Mouse (Mus musculus) liver, embryonic 14.5 days (tissue): ENCODE measurements at regions not wholly inside any gene's neighbourhood (a gene's known extent, or its start where the extent isn't known, plus 50 kb on each side); places are given as distances from the start of the nearest gene placed in this dataset.

ENCODE experiments used
- ATAC-seq: fragments of 200-750 bp; cut with Nextera tagmentation; 2 replicates; pipeline ENCODE4 v1.8.0; 2017; ENCODE audit warnings: moderate number of reproducible peaks, mild to moderate bottlenecking, moderate library complexity; ENCODE audit not compliant: insufficient read depth
- DNase-seq, 3 experiments: peaks; one replicate each; pipeline ENCODE4 v3.0.0-alpha.2; 2012 to 2013; ENCODE audit warnings: low read depth in 3 of 3, low spot score in 3 of 3
- H3K27ac ChIP-seq: fragments of 300-500 bp; sonication (generic); 2 replicates; pipeline ENCODE4 v1.5.1; 2014; ENCODE audit warnings: moderate library complexity, mild to moderate bottlenecking, control low read depth, inconsistent platforms
- H3K27me3 ChIP-seq: fragments of 300-500 bp; sonication (generic); 2 replicates; pipeline ENCODE4 v1.6.1; 2014; ENCODE audit warnings: mild to moderate bottlenecking, low read length, moderate library complexity; ENCODE audit not compliant: control insufficient read depth, insufficient read depth
- H3K36me3 ChIP-seq: fragments of 300-500 bp; sonication (generic); replicated peaks from 2 replicates; pipeline ENCODE4 v1.6.1; 2014; ENCODE audit warnings: low read depth; ENCODE audit not compliant: control insufficient read depth, insufficient read depth
- H3K4me1 ChIP-seq, 2 experiments: fragments of 200-500 bp in 1 of 2; fragments of 300-500 bp in 1 of 2; sonication (generic) in 1 of 2; replicated peaks; 2 replicates each; pipeline ENCODE4 v1.6.1; 2012 to 2014; ENCODE audit warnings: antibody characterized with exemption in 1 of 2, inconsistent platforms in 1 of 2, low read length in 1 of 2; ENCODE audit not compliant: control insufficient read depth in 2 of 2, insufficient read depth in 2 of 2
- H3K4me2 ChIP-seq: fragments of 300-500 bp; sonication (generic); 2 replicates; pipeline ENCODE4 v1.6.1; 2014; ENCODE audit warnings: low read depth, mild to moderate bottlenecking, control low read depth, moderate library complexity
- H3K4me3 ChIP-seq, 2 experiments: fragments of 200-500 bp in 1 of 2; fragments of 300-500 bp in 1 of 2; sonication (generic) in 1 of 2; 2 replicates each; pipeline ENCODE4 v1.5.1; 2012 to 2014; ENCODE audit warnings: low read depth in 2 of 2, low read length in 2 of 2, mild to moderate bottlenecking in 2 of 2, control low read depth in 1 of 2, inconsistent platforms in 1 of 2, moderate library complexity in 1 of 2; ENCODE audit not compliant: insufficient read depth in 1 of 2
- H3K9ac ChIP-seq: fragments of 300-500 bp; sonication (generic); replicated peaks from 2 replicates; pipeline ENCODE4 v1.6.1; 2014; ENCODE audit warnings: mild to moderate bottlenecking, control low read depth, moderate library complexity
- H3K9me3 ChIP-seq: fragments of 300-500 bp; sonication (generic); 2 replicates; pipeline ENCODE4 v1.6.1; 2016; ENCODE audit warnings: low read length, mixed read lengths; ENCODE audit not compliant: control insufficient read depth
- CTCF ChIP-seq: IDR thresholded peaks from 2 replicates; pipeline ENCODE4 v1.5.1; 2016; ENCODE audit warnings: antibody characterized with exemption, low read depth, control low read depth
- EP300 ChIP-seq: IDR thresholded peaks from 2 replicates; pipeline ENCODE4 v1.6.1; 2016; ENCODE audit warnings: antibody characterized with exemption, low read depth
- WGBS: fragments of 180-500 bp; shearing (Covaris S2); extraction: QIAGEN DNeasy Blood & Tissue Kit; methylation state at CpG from one replicate; pipeline ENCODE4 v1.1.7; 2014; ENCODE audit not compliant: insufficient replicate concordance; 5-methylcytosine and 5-hydroxymethylcytosine counted together

DNA sequence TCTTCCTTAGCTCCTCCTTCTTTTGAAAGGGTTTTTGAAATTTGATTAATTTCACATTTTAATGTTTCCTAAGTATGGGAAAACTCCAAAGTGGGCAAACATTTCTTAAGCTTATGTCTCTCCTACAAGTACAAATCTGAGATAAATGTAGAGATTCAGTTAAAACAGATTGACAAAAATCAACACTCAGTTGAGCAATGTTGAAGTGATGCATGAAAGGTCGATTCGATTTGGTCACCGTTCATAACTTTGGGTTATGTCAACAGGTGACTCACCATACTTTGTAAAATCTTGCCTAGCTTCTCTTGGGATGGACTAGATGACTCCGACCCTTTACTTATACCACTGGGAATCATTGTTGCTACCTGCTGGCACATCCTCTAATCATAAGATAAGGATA, 157.7 kb upstream of the Nr2f2 start:
- Histone ChIP-seq H3K4me1 (no peaks in the 10 kb centered on the region), H3K4me2 (no peak overlapping the region), H3K27ac (no peak overlapping the region), H3K4me3 (no peak overlapping the region), H3K27me3 (no peaks in the 10 kb centered on the region), H3K9ac (no peak overlapping the region), H3K9me3 (no peaks in the 10 kb centered on the region), H3K36me3 (no peaks in the 10 kb centered on the region)
- TF ChIP-seq CTCF = no peak
- no peak for TF ChIP-seq EP300
- ATAC-seq (no peak), DNase-seq (no peak)
- WGBS = 72% methylated on average over 4 of the region's 4 CpGs

DNA sequence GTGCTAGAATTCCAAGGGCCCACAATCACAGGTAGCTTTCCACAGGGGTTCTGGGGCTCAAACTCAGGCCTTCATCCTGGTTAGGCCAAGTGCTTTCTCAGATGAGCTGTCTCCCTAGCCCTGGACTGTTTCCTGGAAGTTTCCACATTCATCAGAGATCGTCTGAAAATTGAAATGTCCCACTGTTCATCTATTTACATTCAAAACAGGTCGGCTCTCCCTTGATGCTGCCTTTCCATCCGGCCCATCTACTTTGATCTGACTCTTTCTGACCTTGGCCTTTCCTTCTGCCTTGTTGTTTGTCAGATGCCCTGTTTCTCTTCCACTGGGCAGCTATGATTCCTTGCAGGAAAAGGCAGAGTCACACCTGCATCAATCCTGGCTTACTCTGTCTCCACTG, 150.2 kb upstream of the Nr2f2 start:
- Histone ChIP-seq H3K27me3 (no peaks in the 10 kb centered on the region), H3K9me3 (no peaks in the 10 kb centered on the region), H3K4me3 (no peak overlapping the region), H3K27ac (no peak overlapping the region), H3K4me1 (peaks cover 0 to 7% of the 10 kb centered on the region in 2 experiments; a peak in 1 of 4 replicates), H3K4me2 (no peak overlapping the region), H3K9ac (no peak overlapping the region), H3K36me3 (no peaks in the 10 kb centered on the region)
- DNase-seq = no peak
- 31% methylated on average over 3 of the region's 3 CpGs for WGBS
- no peak for ATAC-seq
- TF ChIP-seq CTCF (no peak), EP300 (no peak)

DNA sequence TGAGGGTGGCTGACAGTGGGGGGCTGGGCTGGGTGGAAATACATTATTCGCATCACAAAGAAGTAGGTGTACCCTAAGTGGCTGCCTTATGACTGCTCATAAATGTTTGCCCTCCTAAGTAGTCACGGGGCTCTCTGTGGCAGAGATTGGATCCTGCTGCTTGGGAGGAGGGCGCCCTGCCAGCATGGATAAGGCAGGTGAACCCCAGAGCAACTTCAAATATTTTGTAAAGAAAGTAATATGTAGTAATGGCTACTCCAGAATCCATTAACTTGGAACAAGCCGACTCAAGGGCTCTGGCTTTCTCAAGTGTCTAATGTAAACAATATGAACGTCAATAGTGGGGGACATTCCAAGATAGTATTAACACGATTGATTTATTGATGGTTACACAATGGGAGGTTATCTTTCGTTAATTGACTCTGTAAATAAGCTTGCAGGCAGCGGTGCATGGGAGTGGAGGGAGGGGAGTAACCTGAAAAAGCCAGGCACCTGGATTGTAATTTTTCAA, 148.9 kb upstream of the Nr2f2 start:
- no peak for TF ChIP-seq EP300
- TF ChIP-seq CTCF = no peak
- DNase-seq = no peak
- no peak for ATAC-seq

DNA sequence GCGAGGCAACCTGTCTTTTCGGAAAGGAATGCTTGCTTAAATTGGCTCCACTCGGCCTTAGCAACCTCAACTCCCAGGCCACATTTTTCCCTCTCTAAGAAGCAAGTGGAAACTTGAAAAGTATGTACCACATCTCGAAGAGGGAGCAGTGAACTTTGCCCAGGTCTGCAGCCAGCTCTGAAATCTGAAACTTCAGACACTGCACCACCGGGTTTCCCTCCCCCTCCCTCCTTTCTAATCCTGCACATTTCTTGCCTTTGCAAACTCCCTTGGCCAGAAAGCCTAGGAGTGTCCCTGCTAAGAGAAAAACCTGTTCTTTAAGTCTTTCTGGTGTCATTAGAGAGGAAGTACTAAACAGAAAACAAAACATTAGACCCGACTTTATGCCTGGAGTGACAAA, 148.1 kb upstream of the Nr2f2 start:
- TF ChIP-seq CTCF (no peak), EP300 (no peak)
- Histone ChIP-seq H3K9ac (no peak overlapping the region), H3K4me1 (peaks cover 0 to 7% of the 10 kb centered on the region in 2 experiments; a peak in 1 of 4 replicates), H3K4me2 (no peak overlapping the region), H3K36me3 (no peaks in the 10 kb centered on the region), H3K27ac (no peak overlapping the region), H3K27me3 (no peaks in the 10 kb centered on the region), H3K4me3 (no peak overlapping the region), H3K9me3 (no peaks in the 10 kb centered on the region)
- DNase-seq = no peak
- WGBS = 15% methylated on average over 6 of the region's 6 CpGs
- ATAC-seq = no peak

More for the DNA sequence above, 148.9 kb upstream of the Nr2f2 start:
- Histone ChIP-seq H3K4me2 (no peak overlapping the region), H3K9ac (no peak overlapping the region), H3K27ac (no peak overlapping the region), H3K9me3 (no peaks in the 10 kb centered on the region), H3K27me3 (no peaks in the 10 kb centered on the region), H3K36me3 (no peaks in the 10 kb centered on the region), H3K4me3 (no peak overlapping the region), H3K4me1 (peaks cover 0 to 7% of the 10 kb centered on the region in 2 experiments; a peak in 1 of 4 replicates)
- WGBS = 15% methylated on average over 8 of the region's 8 CpGs

DNA sequence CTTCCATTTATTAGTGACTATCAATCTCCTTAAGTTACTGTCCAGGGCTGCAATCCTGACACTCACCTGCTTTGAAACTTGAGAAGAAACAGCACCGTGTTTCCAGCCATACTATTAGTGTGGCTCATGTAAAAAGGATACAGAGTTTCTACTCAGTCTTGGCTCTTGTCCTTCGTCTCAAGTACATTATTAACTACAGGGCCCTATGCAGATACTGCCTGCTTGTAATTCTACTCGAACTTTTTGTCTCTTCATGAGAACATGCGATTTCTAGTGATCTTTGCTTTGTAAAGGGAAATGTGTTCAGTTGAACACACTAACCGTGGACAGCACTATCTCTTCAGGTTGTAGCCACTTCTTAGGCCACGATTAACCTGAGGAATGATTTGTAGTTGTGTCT, 145.8 kb upstream of the Nr2f2 start:
- 51% methylated on average over 6 of the region's 6 CpGs for WGBS

More for the DNA sequence above, 145.8 kb upstream of the Nr2f2 start:
- Histone ChIP-seq H3K4me2 (no peak overlapping the region), H3K9me3 (no peaks in the 10 kb centered on the region), H3K27ac (no peak overlapping the region), H3K4me1 (peaks cover 0 to 7% of the 10 kb centered on the region in 2 experiments; a peak in 2 of 4 replicates), H3K4me3 (no peak overlapping the region), H3K36me3 (no peaks in the 10 kb centered on the region), H3K27me3 (no peaks in the 10 kb centered on the region), H3K9ac (no peak overlapping the region)
- TF ChIP-seq EP300 = no peak
- no peak for TF ChIP-seq CTCF
- no peak for ATAC-seq
- DNase-seq = no peak
